Mouse (Mus musculus) liver, embryonic 15.5 days (tissue): ENCODE data around the gene Vsig2. TPM values are rescaled to one million over a fixed set of nuclear protein-coding genes. Genes with fewer than 3 reads are reported as not detected.
A peak's percentile ranks its signal among the peaks of the same experiment; 100 is the strongest.

ENCODE experiments used
- ATAC-seq: fragments of 200-750 bp; cut with Nextera tagmentation; 2 replicates; pipeline ENCODE4 v1.8.0; 2017; ENCODE audit warnings: moderate number of reproducible peaks, mild to moderate bottlenecking, moderate library complexity; ENCODE audit not compliant: insufficient read depth
- H3K27ac ChIP-seq: fragments of 300-500 bp; sonication (generic); replicated peaks from 2 replicates; pipeline ENCODE4 v1.5.1; 2015; ENCODE audit warnings: mild to moderate bottlenecking, inconsistent platforms
- H3K27me3 ChIP-seq: fragments of 300-500 bp; sonication (generic); 2 replicates; pipeline ENCODE4 v1.6.1; 2015; ENCODE audit warnings: mild to moderate bottlenecking, inconsistent platforms
- H3K36me3 ChIP-seq: fragments of 300-500 bp; sonication (generic); replicated peaks from 2 replicates; pipeline ENCODE4 v1.6.1; 2015; ENCODE audit warnings: moderate library complexity, mild to moderate bottlenecking, inconsistent platforms
- H3K4me1 ChIP-seq: fragments of 300-500 bp; sonication (generic); replicated peaks from 2 replicates; pipeline ENCODE4 v1.6.1; 2015; ENCODE audit warnings: inconsistent platforms
- H3K4me2 ChIP-seq: fragments of 300-500 bp; sonication (generic); 2 replicates; pipeline ENCODE4 v1.6.1; 2015; ENCODE audit warnings: moderate library complexity, mild to moderate bottlenecking, inconsistent platforms
- H3K4me3 ChIP-seq: fragments of 300-500 bp; sonication (generic); replicated peaks from 2 replicates; pipeline ENCODE4 v1.5.1; 2015; ENCODE audit warnings: mild to moderate bottlenecking, inconsistent platforms
- H3K9ac ChIP-seq: fragments of 300-500 bp; sonication (generic); 2 replicates; pipeline ENCODE4 v1.6.1; 2015; ENCODE audit warnings: moderate library complexity, mild to moderate bottlenecking, inconsistent platforms
- H3K9me3 ChIP-seq: fragments of 300-500 bp; sonication (generic); replicated peaks from 2 replicates; pipeline ENCODE4 v1.6.1; 2016; ENCODE audit warnings: inconsistent platforms
- WGBS: fragments of 180-500 bp; shearing (Covaris S2); methylation state at CpG from one replicate; pipeline ENCODE4 v1.1.7; 2015; ENCODE audit warnings: mixed read lengths; ENCODE audit not compliant: insufficient replicate concordance; 5-methylcytosine and 5-hydroxymethylcytosine counted together
- polyA plus RNA-seq: library from polyadenylated mRNA; unstranded; fragments of >200 nt; fragmentation: Nextera tagmentation; extraction: Ambion mirVana; gene quantifications from 2 replicates; pipeline ENCODE4 v1.2.1, GENCODE M21; 2015

The Vsig2 gene
- polyA plus RNA-seq, result 0.29 and 0.32 TPM in 2 replicates

DNA sequence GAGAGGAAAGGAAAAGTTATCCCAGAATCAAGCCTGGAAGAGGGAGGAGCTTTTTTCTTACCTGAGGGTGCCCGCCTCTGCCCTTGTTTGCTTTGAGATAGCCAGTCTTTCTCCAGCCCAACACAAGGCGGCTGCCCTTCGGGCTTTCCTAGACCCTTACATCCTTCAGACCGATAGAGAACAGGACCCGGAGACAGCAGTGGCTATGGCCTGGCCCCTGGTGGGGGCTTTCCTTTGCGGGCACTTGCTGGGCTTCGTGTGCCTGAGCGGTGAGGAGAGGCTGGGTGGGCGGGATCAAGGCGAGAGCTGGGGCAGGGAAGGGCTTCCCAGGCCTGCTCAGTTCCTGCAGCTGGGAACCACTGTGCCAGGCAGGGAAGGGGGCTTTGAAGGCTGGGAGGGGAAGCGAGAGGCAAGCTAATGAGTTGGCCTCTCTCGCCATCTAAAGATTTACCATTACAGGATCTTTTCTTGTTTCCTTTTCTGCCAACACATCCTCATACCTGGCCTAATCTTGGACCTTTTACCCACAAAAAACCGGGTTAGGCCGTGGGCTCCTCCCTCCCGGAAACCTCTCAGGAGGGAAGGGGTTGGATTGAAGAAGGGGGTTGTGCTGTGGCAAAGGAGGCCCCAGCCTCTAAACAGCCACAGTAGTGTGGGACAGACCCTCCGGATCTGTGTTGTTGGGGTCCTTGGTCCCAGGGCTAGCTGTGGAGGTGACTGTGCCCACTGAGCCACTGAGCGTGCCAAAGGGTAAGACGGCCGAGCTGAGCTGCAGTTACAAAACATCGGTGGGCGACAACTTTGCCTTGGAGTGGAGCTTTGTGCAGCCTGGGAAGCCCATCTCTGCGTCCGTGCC is at the start of gene Vsig2:
Vsig2 (plus strand) TSS at position 86 of the 856 bp plus-strand sequence.
- no peaks in the 10 kb centered on the region for H3K9me3 ChIP-seq
- ATAC-seq, result no peak
- no peak within 1 kb of the TSS for H3K4me3 ChIP-seq
- 55% methylated on average over 23 of the region's 23 CpGs for WGBS
- peaks cover 5% of the 10 kb centered on the region for H3K4me1 ChIP-seq
- no peak within 1 kb of the TSS for H3K4me2 ChIP-seq
- no peaks in the 10 kb centered on the region for H3K36me3 ChIP-seq
- H3K9ac ChIP-seq, result no peak within 1 kb of the TSS
- H3K27me3 ChIP-seq, result peaks cover 10% of the 10 kb centered on the region; the same call in 1 of the 2 replicates
- no peak within 1 kb of the TSS for H3K27ac ChIP-seq

GRCm38 (mm10) chr9:37489446-37490120 is 49.5 kb upstream of the Vsig2 start:
- peaks cover 29% of the 10 kb centered on the region for H3K4me1 ChIP-seq
- H3K4me3 ChIP-seq, result peak overlapping the region; percentile 93
- H3K27ac ChIP-seq, result peak overlapping the region; percentile 94
- WGBS, result under 1% methylated on average over 73 of the region's 75 CpGs
- no peaks in the 10 kb centered on the region for H3K9me3 ChIP-seq
- H3K27me3 ChIP-seq, result no peaks in the 10 kb centered on the region
- H3K9ac ChIP-seq, result peak overlapping the region; percentile 82
- peak; percentile 55 for ATAC-seq
- H3K36me3 ChIP-seq, result no peaks in the 10 kb centered on the region
- peak overlapping the region; percentile 97 for H3K4me2 ChIP-seq

GRCm38 (mm10) chr9:37495761-37496160 is 43.3 kb upstream of the Vsig2 start:
- Histone ChIP-seq H3K4me1 (peaks cover 1% of the 10 kb centered on the region; the same call in 1 of the 2 replicates), H3K27ac (no peak overlapping the region), H3K4me3 (no peak overlapping the region), H3K36me3 (no peaks in the 10 kb centered on the region), H3K9ac (no peak overlapping the region), H3K27me3 (no peaks in the 10 kb centered on the region), H3K4me2 (no peak overlapping the region), H3K9me3 (no peaks in the 10 kb centered on the region)
- ATAC-seq, result no peak
- WGBS, result 66% methylated on average over 3 of the region's 3 CpGs

- Histone ChIP-seq H3K9ac (no peak overlapping the region), H3K4me3 (no peak overlapping the region), H3K27ac (no peak overlapping the region), H3K4me2 (no peak overlapping the region), H3K9me3 (no peaks in the 10 kb centered on the region), H3K27me3 (no peaks in the 10 kb centered on the region), H3K4me1 (no peaks in the 10 kb centered on the region), H3K36me3 (no peaks in the 10 kb centered on the region)
- ATAC-seq, result no peak
Measured at GRCm38 (mm10) chr9:37496325-37496724, 42.7 kb upstream of the Vsig2 start.

DNA sequence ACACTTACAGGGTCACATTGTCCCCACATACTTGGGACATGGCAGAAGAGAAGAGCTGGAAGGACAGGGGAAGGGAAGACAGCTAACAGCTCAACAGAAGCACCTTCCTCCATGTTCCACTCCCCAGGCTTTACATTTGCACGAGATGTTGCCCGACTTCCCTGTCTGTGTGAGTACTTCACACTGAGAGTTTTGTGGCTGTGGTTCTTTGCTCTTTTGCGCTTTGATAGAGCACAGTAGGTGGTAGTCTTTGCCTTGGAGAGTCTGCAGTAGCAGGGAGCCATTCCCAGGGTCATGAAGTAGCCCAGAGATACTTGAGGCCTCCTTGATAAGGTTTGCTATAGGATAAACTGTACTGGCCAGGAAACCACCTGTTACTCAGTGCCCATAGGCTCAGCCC is 38.9 kb upstream of the Vsig2 start:
- WGBS, result 54% methylated on average over 3 of the region's 3 CpGs
- ATAC-seq, result no peak
- H3K27ac ChIP-seq, result no peak overlapping the region
- H3K36me3 ChIP-seq, result no peaks in the 10 kb centered on the region
- no peaks in the 10 kb centered on the region for H3K4me1 ChIP-seq
- H3K4me2 ChIP-seq, result no peak overlapping the region
- H3K9ac ChIP-seq, result no peak overlapping the region
- H3K9me3 ChIP-seq, result no peaks in the 10 kb centered on the region
- no peak overlapping the region for H3K4me3 ChIP-seq
- H3K27me3 ChIP-seq, result no peaks in the 10 kb centered on the region

- H3K36me3 ChIP-seq, result no peaks in the 10 kb centered on the region
- ATAC-seq, result no peak
- no peak overlapping the region for H3K27ac ChIP-seq
- no peak overlapping the region for H3K4me2 ChIP-seq
- H3K4me1 ChIP-seq, result no peaks in the 10 kb centered on the region
- H3K9ac ChIP-seq, result no peak overlapping the region
- H3K4me3 ChIP-seq, result no peak overlapping the region
- no peaks in the 10 kb centered on the region for H3K27me3 ChIP-seq
- no peaks in the 10 kb centered on the region for H3K9me3 ChIP-seq
- WGBS, result 84% methylated on average over 1 of the region's 1 CpGs
Measured at GRCm38 (mm10) chr9:37501170-37501569, 37.9 kb upstream of the Vsig2 start.

DNA sequence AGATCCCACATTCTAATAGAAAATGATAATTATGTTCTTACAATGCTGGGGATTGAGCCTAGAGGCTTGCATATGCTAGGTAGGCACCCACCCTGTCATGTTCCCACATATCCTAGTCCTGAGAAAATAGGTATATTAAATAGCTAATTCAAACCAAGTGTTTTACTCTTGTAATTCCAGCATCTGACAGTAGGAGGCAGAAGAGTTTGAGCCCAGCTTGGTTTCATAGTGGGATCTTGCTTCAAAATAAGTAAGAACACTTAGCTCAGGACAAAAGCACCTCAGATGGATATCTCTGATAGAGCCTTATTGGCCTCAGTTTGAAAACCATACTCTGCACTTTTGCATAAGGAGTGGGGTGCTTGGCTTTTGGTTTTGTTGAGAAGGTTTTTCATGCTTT is 34.7 kb upstream of the Vsig2 start:
- Histone ChIP-seq H3K36me3 (no peaks in the 10 kb centered on the region), H3K9me3 (no peaks in the 10 kb centered on the region), H3K4me2 (no peak overlapping the region), H3K27me3 (no peaks in the 10 kb centered on the region), H3K4me1 (no peaks in the 10 kb centered on the region), H3K9ac (no peak overlapping the region), H3K4me3 (no peak overlapping the region), H3K27ac (no peak overlapping the region)
- ATAC-seq, result no peak

GRCm38 (mm10) chr9:37506023-37506422 is 33.0 kb upstream of the Vsig2 start:
- Histone ChIP-seq H3K36me3 (no peaks in the 10 kb centered on the region), H3K4me2 (no peak overlapping the region), H3K4me1 (no peaks in the 10 kb centered on the region), H3K9me3 (no peaks in the 10 kb centered on the region), H3K27me3 (no peaks in the 10 kb centered on the region), H3K9ac (no peak overlapping the region), H3K27ac (no peak overlapping the region), H3K4me3 (no peak overlapping the region)
- WGBS, result 84% methylated on average over 1 of the region's 1 CpGs
- no peak for ATAC-seq

DNA sequence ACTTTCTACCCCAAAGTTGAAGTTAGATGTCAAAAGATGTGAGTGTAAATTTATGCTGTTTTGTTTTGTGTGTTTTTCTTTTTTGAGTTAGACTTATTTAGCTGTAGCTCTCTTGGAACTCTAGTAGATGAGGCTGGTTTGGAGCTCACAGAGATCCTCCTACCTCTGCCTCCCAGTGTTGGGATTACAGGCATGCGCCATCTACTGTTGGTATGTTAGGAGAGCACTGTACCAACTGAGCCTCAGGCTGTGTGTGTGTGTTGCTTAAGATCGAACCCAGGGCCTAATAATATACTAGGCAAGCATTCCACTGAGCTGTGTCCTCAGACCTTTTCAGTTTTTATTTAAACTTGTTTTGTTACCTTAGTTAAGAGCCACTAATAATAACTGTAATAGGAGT is 27.0 kb upstream of the Vsig2 start:
- Histone ChIP-seq H3K9me3 (no peaks in the 10 kb centered on the region), H3K36me3 (no peaks in the 10 kb centered on the region), H3K4me2 (no peak overlapping the region), H3K27me3 (no peaks in the 10 kb centered on the region), H3K9ac (no peak overlapping the region), H3K4me1 (peaks cover 1% of the 10 kb centered on the region), H3K4me3 (no peak overlapping the region), H3K27ac (no peak overlapping the region)
- 60% methylated on average over 2 of the region's 2 CpGs for WGBS
- no peak for ATAC-seq

GRCm38 (mm10) chr9:37514456-37514855 is 24.6 kb upstream of the Vsig2 start:
- Histone ChIP-seq H3K9ac (no peak overlapping the region), H3K9me3 (no peaks in the 10 kb centered on the region), H3K4me1 (peaks cover 10% of the 10 kb centered on the region), H3K36me3 (peaks cover 8% of the 10 kb centered on the region; the same call in 1 of the 2 replicates), H3K27ac (no peak overlapping the region), H3K27me3 (no peaks in the 10 kb centered on the region), H3K4me3 (no peak overlapping the region), H3K4me2 (no peak overlapping the region)
- WGBS, result 56% methylated on average over 3 of the region's 3 CpGs
- no peak for ATAC-seq

GRCm38 (mm10) chr9:37517467-37517866 is 21.6 kb upstream of the Vsig2 start:
- no peaks in the 10 kb centered on the region for H3K9me3 ChIP-seq
- no peak overlapping the region for H3K9ac ChIP-seq
- H3K27me3 ChIP-seq, result no peaks in the 10 kb centered on the region
- H3K4me2 ChIP-seq, result no peak overlapping the region
- H3K36me3 ChIP-seq, result peaks cover 18% of the 10 kb centered on the region; the same call in 1 of the 2 replicates
- no peak overlapping the region for H3K4me3 ChIP-seq
- peaks cover 10% of the 10 kb centered on the region for H3K4me1 ChIP-seq
- WGBS, result 10% methylated on average over 1 of the region's 1 CpGs
- H3K27ac ChIP-seq, result no peak overlapping the region
- peak; percentile 89 for ATAC-seq
